In the genomic region with DNA sequence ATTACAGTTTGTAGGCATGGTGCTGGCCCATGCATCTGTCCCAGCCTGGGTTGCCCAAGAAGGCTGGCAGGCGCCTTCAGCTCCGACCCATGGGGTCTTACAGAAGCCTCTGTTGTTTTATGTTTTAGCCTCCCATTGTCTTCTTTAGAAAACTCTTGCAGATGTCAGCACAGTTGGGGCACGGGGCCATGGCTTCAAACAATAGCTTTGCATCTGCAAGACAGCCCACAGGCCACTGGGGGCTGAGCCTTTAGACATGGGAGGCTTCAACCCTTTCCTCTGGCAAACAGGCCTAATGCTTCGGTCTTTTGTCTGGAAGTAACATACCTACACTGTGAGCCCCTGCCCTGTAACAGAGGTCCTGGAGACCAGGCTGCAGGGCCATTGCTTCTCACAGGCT, we compare ENCODE assay signal across 28 mouse cellular contexts.
A peak's percentile ranks its signal among the peaks of the same experiment; 100 is the strongest.
DNase-seq lines count a peak whose midpoint lies in the region; ATAC-seq and TF ChIP-seq lines count a peak whose summit lies in the region.
"Had no signal": no experiment of that assay in that cellular context is flagged by ENCODE, and none has a peak within 500 bp of the region (broad histone marks: within the 10 kb centered on the region; RNA-seq: fewer than 3 reads in every experiment).

No protein-coding gene starts in this region.

- no peak overlapping the region for H3K4me3 ChIP-seq in heart, embryonic 12.5 days
- 0 out of 2 replicates have a peak overlapping the region, but pooled peaks have one; percentile 3 for H3K4me3 ChIP-seq in midbrain, embryonic 10.5 days
- no peak overlapping the region for H3K4me3 ChIP-seq in midbrain, embryonic 16.5 days (ENCODE audit: low read depth, low read length)
- no peak overlapping the region for H3K4me3 ChIP-seq in forebrain, postnatal 0 days (ENCODE audit: low read depth, low read length)
- H3K4me3 ChIP-seq: embryonic facial prominence, embryonic 12.5 days; forebrain, embryonic 10.5 days; forebrain, embryonic 15.5 days; heart, embryonic 15.5 days; hindbrain, embryonic 15.5 days; limb, embryonic 12.5 days; lung, embryonic 15.5 days; myocyte; neural tube, embryonic 12.5 days had no signal

- peak; percentile 28; the same call in 1 of the 2 replicates for ATAC-seq in heart, embryonic 12.5 days (ENCODE audit: insufficient number of reproducible peaks, low FRiP score)
- no peak for ATAC-seq in midbrain, embryonic 16.5 days
- ATAC-seq in forebrain, postnatal 0 days, result no peak
- ATAC-seq: forebrain, embryonic 15.5 days; inflammation-experienced regulatory T-cells, adult 6 months; Patski had no signal

- H3K9ac ChIP-seq in heart, embryonic 12.5 days, result no peak overlapping the region
- no peak overlapping the region for H3K9ac ChIP-seq in midbrain, embryonic 16.5 days (ENCODE audit: low read depth, low read length)
- no peak overlapping the region for H3K9ac ChIP-seq in forebrain, postnatal 0 days
- H3K9ac ChIP-seq: embryonic facial prominence, embryonic 12.5 days; forebrain, embryonic 15.5 days; heart, embryonic 15.5 days; hindbrain, embryonic 15.5 days; limb, embryonic 12.5 days; lung, embryonic 15.5 days; neural tube, embryonic 12.5 days had no signal

- H3K36me3 ChIP-seq in heart, embryonic 12.5 days, result no peaks in the 10 kb centered on the region
- H3K36me3 ChIP-seq in midbrain, embryonic 10.5 days, result no peaks in the 10 kb centered on the region
- H3K36me3 ChIP-seq in midbrain, embryonic 16.5 days (ENCODE audit: control insufficient read depth, insufficient read depth, low read length), result no peaks in the 10 kb centered on the region
- H3K36me3 ChIP-seq in forebrain, postnatal 0 days (ENCODE audit: insufficient read depth), result no peaks in the 10 kb centered on the region
- H3K36me3 ChIP-seq: embryonic facial prominence, embryonic 12.5 days; forebrain, embryonic 10.5 days; forebrain, embryonic 15.5 days; heart, embryonic 15.5 days; hindbrain, embryonic 15.5 days; limb, embryonic 12.5 days; lung, embryonic 15.5 days; neural tube, embryonic 12.5 days had no signal

- H3K4me2 ChIP-seq in heart, embryonic 12.5 days, result no peak overlapping the region
- no peak overlapping the region for H3K4me2 ChIP-seq in midbrain, embryonic 16.5 days (ENCODE audit: low read length)
- H3K4me2 ChIP-seq in forebrain, postnatal 0 days (ENCODE audit: low read depth), result no peak overlapping the region
- H3K4me2 ChIP-seq: embryonic facial prominence, embryonic 12.5 days; forebrain, embryonic 15.5 days; heart, embryonic 15.5 days; hindbrain, embryonic 15.5 days; limb, embryonic 12.5 days; liver, embryonic 11.5 days; lung, embryonic 15.5 days; midbrain, embryonic 11.5 days; neural tube, embryonic 12.5 days had no signal

- no peak overlapping the region for H3K27ac ChIP-seq in heart, embryonic 12.5 days (ENCODE audit: poor library complexity, severe bottlenecking)
- H3K27ac ChIP-seq in midbrain, embryonic 10.5 days (replicated peaks), result peak overlapping the region; percentile 59
- no peak overlapping the region for H3K27ac ChIP-seq in midbrain, embryonic 16.5 days (ENCODE audit: low read length)
- H3K27ac ChIP-seq in forebrain, postnatal 0 days (ENCODE audit: low read depth, low read length), result no peak overlapping the region
- H3K27ac ChIP-seq: embryonic facial prominence, embryonic 12.5 days; forebrain, embryonic 10.5 days; forebrain, embryonic 15.5 days; heart, embryonic 15.5 days; hindbrain, embryonic 15.5 days; limb, embryonic 12.5 days; lung, embryonic 15.5 days; neural tube, embryonic 12.5 days had no signal

- WGBS in heart, embryonic 12.5 days, result 61% methylated on average over 4 of the region's 4 CpGs
- 9% methylated on average over 4 of the region's 4 CpGs for WGBS in midbrain, embryonic 10.5 days
- 7% methylated on average over 4 of the region's 4 CpGs for WGBS in midbrain, embryonic 16.5 days
- WGBS in forebrain, postnatal 0 days, result 29% methylated on average over 4 of the region's 4 CpGs

- H3K9me3 ChIP-seq in heart, embryonic 12.5 days (replicated peaks), result no peaks in the 10 kb centered on the region
- no peaks in the 10 kb centered on the region for H3K9me3 ChIP-seq in midbrain, embryonic 10.5 days (replicated peaks)
- H3K9me3 ChIP-seq in midbrain, embryonic 16.5 days (replicated peaks; ENCODE audit: control insufficient read depth, low read length, poor library complexity, severe bottlenecking), result no peaks in the 10 kb centered on the region
- no peaks in the 10 kb centered on the region for H3K9me3 ChIP-seq in forebrain, postnatal 0 days (ENCODE audit: low read length)
- H3K9me3 ChIP-seq: embryonic facial prominence, embryonic 12.5 days; forebrain, embryonic 10.5 days; forebrain, embryonic 15.5 days; heart, embryonic 15.5 days; hindbrain, embryonic 15.5 days; limb, embryonic 12.5 days; lung, embryonic 15.5 days; neural tube, embryonic 12.5 days had no signal

- peaks cover 67% of the 10 kb centered on the region for H3K27me3 ChIP-seq in heart, embryonic 12.5 days (replicated peaks)
- H3K27me3 ChIP-seq in midbrain, embryonic 10.5 days (ENCODE audit: low read depth, poor library complexity, severe bottlenecking), result no peaks in the 10 kb centered on the region
- no peaks in the 10 kb centered on the region for H3K27me3 ChIP-seq in midbrain, embryonic 16.5 days (ENCODE audit: control insufficient read depth, insufficient read depth, low read depth, low read length)
- H3K27me3 ChIP-seq in forebrain, postnatal 0 days (ENCODE audit: insufficient read depth, low read length), result no peaks in the 10 kb centered on the region
- H3K27me3 ChIP-seq: embryonic facial prominence, embryonic 12.5 days; forebrain, embryonic 15.5 days; hindbrain, embryonic 15.5 days; limb, embryonic 12.5 days; lung, embryonic 15.5 days; neural tube, embryonic 12.5 days; Patski had no signal

- DNase-seq in heart, adult 9 months (ENCODE audit: low spot score in 2 of 2), result no peak
- peak; percentile 52 for DNase-seq in midbrain, embryonic 10.5 days (ENCODE audit: low spot score)
- peak; percentile 76 for DNase-seq in retina, embryonic 14.5 days (ENCODE audit: low spot score)
- DNase-seq in thymus, postnatal 10 days (ENCODE audit: low spot score in 2 of 2), result no peak
- no peak for DNase-seq in forebrain, postnatal 0 days
- DNase-seq: adrenal gland, postnatal 10 days; cerebellum, adult 11 months; cerebellum, adult 9-10 months; kidney, adult 11 months; kidney, postnatal 25 days; layer of hippocampus, postnatal 36 days; right cerebral cortex, postnatal 14 days; thymus, postnatal 14 days had no signal

- TF ChIP-seq CTCF in forebrain, postnatal 0 days (IDR thresholded peaks at IDR 0.05; ENCODE audit: low read depth), result no peak

- peaks cover 2% of the 10 kb centered on the region; the same call in 1 of the 2 replicates for H3K4me1 ChIP-seq in heart, embryonic 12.5 days (replicated peaks)
- peaks cover 36% of the 10 kb centered on the region for H3K4me1 ChIP-seq in midbrain, embryonic 10.5 days
- no peaks in the 10 kb centered on the region; the same call in 1 of the 2 replicates for H3K4me1 ChIP-seq in midbrain, embryonic 16.5 days (ENCODE audit: control insufficient read depth, insufficient read depth, low read length)
- H3K4me1 ChIP-seq in forebrain, postnatal 0 days (ENCODE audit: insufficient read depth), result no peaks in the 10 kb centered on the region
- H3K4me1 ChIP-seq: heart, embryonic 15.5 days had no signal

Comparison
In these comparisons a context has a peak if more than half of its experiments do, and no peak if none do; other contexts are left out.
1. DNase-seq: peak in midbrain, embryonic 10.5 days (single experiment) and retina, embryonic 14.5 days (single experiment); none in heart, adult 9 months (0 of 2), thymus, postnatal 10 days (0 of 2) and forebrain, postnatal 0 days (single experiment).